Mouse (Mus musculus) cerebellum, adult 2 months (tissue): ENCODE measurements at regions not wholly inside any gene's neighbourhood (a gene's known extent, or its start where the extent isn't known, plus 50 kb on each side); places are given as distances from the start of the nearest gene placed in this dataset.

ENCODE experiments used
- CTCF ChIP-seq: fragments of 200-500 bp; IDR thresholded peaks from 2 replicates; pipeline ENCODE4 v1.5.1; 2011; ENCODE audit warnings: low read depth, mild to moderate bottlenecking, control low read depth, low read length, moderate library complexity, borderline replicate concordance; ENCODE audit not compliant: insufficient read depth
- POLR2A ChIP-seq: fragments of 200-500 bp; IDR thresholded peaks from 2 replicates; pipeline ENCODE4 v1.6.1; 2011; ENCODE audit warnings: low read length, control low read depth, borderline replicate concordance; ENCODE audit not compliant: insufficient read depth

DNA sequence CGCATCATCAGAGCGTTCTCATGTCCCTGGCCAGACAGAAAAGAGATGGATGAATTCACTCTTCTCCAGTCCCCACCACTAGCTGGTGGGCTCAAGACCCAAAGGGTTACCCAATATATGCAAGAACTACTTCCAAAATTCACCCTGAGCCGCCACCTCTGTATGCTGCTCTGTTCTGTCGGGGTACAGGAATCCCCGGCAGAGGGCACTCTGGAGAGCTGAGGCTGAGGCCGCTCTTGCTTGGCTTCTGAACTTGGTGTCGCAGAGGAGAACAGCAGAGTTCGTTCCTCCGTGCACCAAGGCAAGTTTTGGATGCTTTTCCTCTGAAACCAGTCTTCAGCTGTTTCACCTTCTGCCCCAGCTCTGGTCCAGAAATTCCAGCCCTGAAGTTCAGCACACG is 157.5 kb upstream of the Lmo4 start:
- TF ChIP-seq CTCF (no peak), POLR2A (no peak)
